Mouse (Mus musculus) adrenal gland, postnatal 36 days (tissue): ENCODE results near the gene Ten1. TPM values are rescaled to one million over a fixed set of nuclear protein-coding genes. Genes with fewer than 3 reads are reported as not detected.
A peak's percentile ranks its signal among the peaks of the same experiment; 100 is the strongest.

Source experiments
- DNase-seq, 2 experiments: peaks; one replicate each; pipeline ENCODE4 v3.0.0; 2021; ENCODE audit warnings: mixed read lengths in 1 of 2
- total RNA-seq, 2 experiments: library from RNA; stranded (reverse); gene quantifications; 2 replicates each; pipeline ENCODE4 v1.2.3; 2021

The Ten1 gene
- total RNA-seq, 2 experiments from 2014 or later = 20.0 to 28.5 TPM

- no peak for DNase-seq
Observed at GRCm38 (mm10) chr11:116196866-116197583, 1.6 kb upstream of the Ten1 start.

GRCm38 (mm10) chr11:116197584-116197906 lies 1.1 kb upstream of the Ten1 start:
- no peak for DNase-seq

GRCm38 (mm10) chr11:116198132-116198531 lies 523 bp upstream of the Ten1 start:
- no peak for DNase-seq

GRCm38 (mm10) chr11:116201151-116201550 lies 2.5 kb downstream of the Ten1 start:
- no peak for DNase-seq

- no peak for DNase-seq
Observed at GRCm38 (mm10) chr11:116203150-116203549, 4.5 kb downstream of the Ten1 start.

- DNase-seq = no peak
Observed at GRCm38 (mm10) chr11:116206678-116207077, 8.0 kb downstream of the Ten1 start.

GRCm38 (mm10) chr11:116208660-116209059 lies 10.0 kb downstream of the Ten1 start:
- DNase-seq = no peak

GRCm38 (mm10) chr11:116209257-116209656 lies 10.6 kb downstream of the Ten1 start:
- no peak for DNase-seq

GRCm38 (mm10) chr11:116210696-116211095 lies 12.0 kb downstream of the Ten1 start:
- no peak for DNase-seq

- no peak for DNase-seq
Observed at GRCm38 (mm10) chr11:116212847-116213246, 14.2 kb downstream of the Ten1 start.

GRCm38 (mm10) chr11:116213877-116214510 lies 15.3 kb downstream of the Ten1 start:
- no peak for DNase-seq

- peak in 1 of 2 experiments; percentile 27 for DNase-seq
Observed at GRCm38 (mm10) chr11:116215181-116215580, 16.5 kb downstream of the Ten1 start.

- DNase-seq = no peak
Observed at GRCm38 (mm10) chr11:116215991-116216390, 17.3 kb downstream of the Ten1 start.

GRCm38 (mm10) chr11:116216549-116216948 lies 17.9 kb downstream of the Ten1 start:
- DNase-seq = no peak

GRCm38 (mm10) chr11:116218263-116218662 lies 19.6 kb downstream of the Ten1 start:
- peak; percentile 16 to 55 for DNase-seq

- DNase-seq = peak; percentile 97
Observed at GRCm38 (mm10) chr11:116218737-116219400, 20.2 kb downstream of the Ten1 start.

GRCm38 (mm10) chr11:116219885-116220284 lies 21.2 kb downstream of the Ten1 start:
- DNase-seq = peak; percentile 81 to 89

GRCm38 (mm10) chr11:116221931-116222739 lies 23.5 kb downstream of the Ten1 start:
- peak; percentile 27 to 52 for DNase-seq

- DNase-seq = no peak
Observed at GRCm38 (mm10) chr11:116222740-116223059, 24.0 kb downstream of the Ten1 start.

- DNase-seq = peak; percentile 90 to 92
Observed at GRCm38 (mm10) chr11:116226414-116226813, 27.8 kb downstream of the Ten1 start.

GRCm38 (mm10) chr11:116228699-116229098 lies 30.0 kb downstream of the Ten1 start:
- DNase-seq = no peak

GRCm38 (mm10) chr11:116232427-116232826 lies 33.8 kb downstream of the Ten1 start:
- no peak for DNase-seq

GRCm38 (mm10) chr11:116234901-116235300 lies 36.2 kb downstream of the Ten1 start:
- no peak for DNase-seq
